Mouse (Mus musculus): ENCODE data around the gene Cenpb. TPM values are rescaled to one million over a fixed set of nuclear protein-coding genes. Genes with fewer than 3 reads are reported as not detected.

Gene Cenpb
- polyA plus RNA-seq (2015; fragmentation: Illumina TruSeq; extraction: RNeasy Lipid Tissue Mini Kit (QIAGEN cat#74804); ENCODE audit: insufficient read depth, low replicate concordance): 18.1 TPM

DNA sequence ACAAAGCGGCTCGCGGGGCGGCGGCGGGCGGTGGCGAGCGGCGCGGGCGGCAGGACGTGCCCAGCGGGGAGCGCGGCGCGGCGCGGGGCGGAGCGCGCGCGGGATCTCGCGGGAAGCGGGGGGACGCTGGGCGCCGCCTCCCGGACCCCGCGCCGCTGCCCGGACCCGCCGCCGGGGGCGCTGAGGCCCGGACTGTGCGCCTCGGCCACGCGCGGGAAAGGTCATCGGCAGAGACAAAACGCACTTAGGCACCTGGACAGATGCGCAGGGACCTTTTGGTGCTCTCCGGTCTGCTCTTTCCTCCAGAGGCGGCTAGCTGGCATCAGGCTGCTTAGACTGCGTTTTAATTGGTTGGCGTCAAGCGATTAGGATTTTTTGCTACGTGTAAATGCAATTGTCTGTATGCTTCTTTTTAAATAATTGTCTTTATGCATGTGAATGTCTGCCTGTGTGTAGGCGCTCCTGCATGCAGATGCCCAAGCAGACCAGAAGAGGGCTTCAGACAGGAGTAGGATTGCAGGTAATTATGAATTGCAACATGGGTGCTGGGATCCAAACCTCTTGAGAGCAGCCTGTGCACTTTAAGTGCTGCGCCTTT, at the start of gene Cenpb:
Gene Cenpb (minus strand): TSS at position 78 of the 598 bp plus-strand sequence.

DNA sequence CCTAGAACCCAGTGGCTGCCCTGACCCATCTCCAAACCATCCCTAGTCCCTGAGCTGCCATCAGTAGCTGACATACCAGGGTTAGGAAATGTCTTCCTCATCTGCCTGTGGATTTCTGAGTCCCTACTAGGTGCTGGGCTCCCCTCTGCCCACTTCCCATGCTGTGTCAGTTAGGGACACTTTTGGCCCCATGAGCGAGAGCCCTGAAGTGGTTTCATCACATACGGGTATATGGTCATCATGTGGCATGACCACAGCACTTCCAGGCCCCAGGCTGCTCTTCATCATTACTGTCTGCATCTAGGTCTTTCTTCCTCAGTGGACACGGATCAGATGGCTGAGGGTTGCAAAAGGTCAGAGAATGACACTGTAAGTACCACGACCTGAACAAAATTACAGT, 26.9 kb upstream of the Cenpb start, which contains the start of gene Ap5s1:
Gene Ap5s1 (plus strand): TSS at position 301 of the 400 bp plus-strand sequence.

DNA sequence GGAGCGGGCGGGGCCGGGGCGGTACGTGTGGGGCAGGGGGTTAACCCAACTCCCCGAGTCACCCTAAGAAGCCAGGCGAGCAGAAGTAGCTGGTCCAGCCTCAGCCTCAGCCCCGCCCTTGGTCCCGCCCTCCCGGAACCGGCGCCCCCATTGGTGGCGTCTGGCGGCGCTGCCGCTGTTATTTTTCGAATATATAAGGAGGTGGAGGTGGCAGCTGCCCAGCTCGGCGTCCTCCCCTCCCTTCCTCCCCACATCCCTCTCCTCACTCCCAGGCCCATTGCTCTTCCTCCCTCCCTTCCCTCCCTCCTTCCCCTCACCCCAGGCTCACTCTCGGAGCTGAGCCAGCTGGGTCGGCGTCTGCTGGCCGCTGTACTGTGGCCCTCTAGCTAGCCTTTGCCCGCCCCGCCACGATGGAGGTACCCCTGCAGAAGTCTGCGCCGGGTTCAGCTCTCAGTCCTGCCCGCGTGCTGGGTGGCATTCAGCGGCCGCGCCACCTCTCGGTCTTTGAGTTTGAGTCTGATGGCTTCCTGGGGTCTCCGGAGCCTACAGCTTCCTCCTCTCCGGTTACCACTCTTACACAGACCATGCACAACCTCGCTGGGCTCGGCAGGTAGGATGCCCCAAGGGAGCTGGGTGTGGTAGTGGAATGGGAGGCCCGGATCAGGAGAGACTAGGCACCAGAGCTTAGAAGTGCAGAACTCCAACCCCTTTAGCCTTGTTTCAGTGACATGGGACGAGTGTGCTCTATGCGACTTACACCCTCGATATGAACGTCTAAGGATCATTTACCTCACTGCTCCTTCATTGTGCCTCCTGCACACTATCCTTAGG, 7.1 kb upstream of the Cenpb start, which contains the start of the genes Cdc25b and Spef1:
Gene Cdc25b (plus strand): TSS at position 179 of the 831 bp plus-strand sequence.
Gene Spef1 (minus strand): TSS at position 512 of the 831 bp plus-strand sequence.

GRCm38 (mm10) chr2:131159938-131160581, 19.8 kb downstream of the Cenpb start, which contains the start of gene 1700037H04Rik:
TSS of gene 1700037H04Rik (minus strand) at chr2:131160081.

DNA sequence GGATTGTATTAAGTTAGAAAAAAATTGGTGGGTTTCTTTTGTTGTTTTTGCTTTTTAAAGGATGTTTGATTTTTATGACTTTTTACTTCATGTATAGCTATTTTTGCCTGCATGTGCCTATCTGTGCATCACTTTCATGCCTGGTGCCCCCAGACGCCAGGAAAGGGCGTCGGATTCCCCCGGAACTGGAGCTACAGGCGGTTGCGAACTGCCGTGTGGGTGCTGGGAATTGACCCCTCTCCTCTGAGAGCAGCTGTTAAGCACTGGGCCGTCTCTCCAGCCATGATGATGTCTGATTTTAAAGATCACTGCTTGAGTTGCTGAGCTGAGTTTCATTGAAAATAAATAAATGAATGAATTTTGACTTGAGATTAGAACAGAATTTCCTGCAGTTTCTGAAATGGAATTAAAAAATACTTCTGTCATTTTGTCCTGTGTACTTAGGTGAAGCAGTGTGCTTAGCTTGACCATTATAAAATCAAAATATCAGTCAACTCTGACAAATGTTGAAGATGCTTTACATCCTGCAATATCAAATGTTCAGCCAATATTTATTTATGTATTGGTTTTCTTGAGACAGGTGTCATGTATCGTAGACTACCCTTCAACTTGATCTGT, 46.8 kb downstream of the Cenpb start, which contains the start of gene Gm11037:
Gene Gm11037 (plus strand): TSS at position 568 of the 618 bp plus-strand sequence.

DNA sequence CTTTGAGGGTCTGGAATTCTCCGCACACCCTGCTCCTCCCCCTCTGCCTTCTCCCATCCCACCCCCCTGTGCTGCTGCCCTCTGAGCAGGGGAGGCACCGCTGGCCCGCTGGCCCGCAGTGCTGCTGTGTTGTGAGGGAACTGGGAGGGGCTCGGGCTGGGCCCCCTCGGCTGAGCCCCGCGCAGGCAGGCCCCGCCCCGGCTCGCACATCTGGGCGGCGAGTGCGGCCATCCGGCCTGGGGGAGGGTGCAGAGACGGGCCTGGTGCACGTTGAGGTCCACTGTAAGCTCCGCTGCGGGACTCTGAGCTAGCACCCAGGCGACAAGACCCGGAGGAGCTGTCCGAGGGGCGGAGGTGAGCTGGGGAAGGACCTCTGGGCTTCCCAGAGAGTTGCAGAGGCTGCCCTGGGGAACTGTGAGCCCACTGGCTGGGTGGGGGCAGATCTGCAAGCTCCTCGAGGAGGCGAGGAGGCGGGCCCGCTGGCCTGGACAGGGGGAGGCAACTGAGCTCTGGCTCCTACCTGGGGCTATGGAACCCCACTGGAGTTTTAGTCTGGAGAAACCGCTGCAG, 52.6 kb downstream of the Cenpb start, which contains the start of gene Hspa12b:
Gene Hspa12b (plus strand): TSS at position 120 of the 570 bp plus-strand sequence.

Other genes starting within 250 kb of the Cenpb start
- gene Gfra4, start 137.0 kb downstream of the Cenpb start, polyA plus RNA-seq (2015; fragmentation: Illumina TruSeq; extraction: RNeasy Lipid Tissue Mini Kit (QIAGEN cat#74804); ENCODE audit: insufficient read depth, low replicate concordance): 0.84 TPM
- gene Adam33, start 116.3 kb downstream of the Cenpb start, polyA plus RNA-seq (2015; fragmentation: Illumina TruSeq; extraction: RNeasy Lipid Tissue Mini Kit (QIAGEN cat#74804); ENCODE audit: insufficient read depth, low replicate concordance): 13.7 TPM
- 14.5 TPM for gene Siglec1, start 93.3 kb downstream of the Cenpb start, polyA plus RNA-seq (2015; fragmentation: Illumina TruSeq; extraction: RNeasy Lipid Tissue Mini Kit (QIAGEN cat#74804); ENCODE audit: insufficient read depth, low replicate concordance)
- 1.2 TPM for gene Hspa12b, start 52.8 kb downstream of the Cenpb start, polyA plus RNA-seq (2015; fragmentation: Illumina TruSeq; extraction: RNeasy Lipid Tissue Mini Kit (QIAGEN cat#74804); ENCODE audit: insufficient read depth, low replicate concordance)
- not detected for gene Gm11037, start 46.6 kb downstream of the Cenpb start, polyA plus RNA-seq (2015; fragmentation: Illumina TruSeq; extraction: RNeasy Lipid Tissue Mini Kit (QIAGEN cat#74804); ENCODE audit: insufficient read depth, low replicate concordance)
- gene 1700037H04Rik, start 20.0 kb downstream of the Cenpb start, polyA plus RNA-seq (2015; fragmentation: Illumina TruSeq; extraction: RNeasy Lipid Tissue Mini Kit (QIAGEN cat#74804); ENCODE audit: insufficient read depth, low replicate concordance): 6.9 TPM
- 60.5 TPM for gene Cdc25b, start 6.9 kb upstream of the Cenpb start, polyA plus RNA-seq (2015; fragmentation: Illumina TruSeq; extraction: RNeasy Lipid Tissue Mini Kit (QIAGEN cat#74804); ENCODE audit: insufficient read depth, low replicate concordance)
- 2.8 TPM for gene Spef1, start 7.2 kb upstream of the Cenpb start, polyA plus RNA-seq (2015; fragmentation: Illumina TruSeq; extraction: RNeasy Lipid Tissue Mini Kit (QIAGEN cat#74804); ENCODE audit: insufficient read depth, low replicate concordance)
- 7.4 TPM for gene Ap5s1, start 27.0 kb upstream of the Cenpb start, polyA plus RNA-seq (2015; fragmentation: Illumina TruSeq; extraction: RNeasy Lipid Tissue Mini Kit (QIAGEN cat#74804); ENCODE audit: insufficient read depth, low replicate concordance)
- gene Mavs, start 54.0 kb upstream of the Cenpb start, polyA plus RNA-seq (2015; fragmentation: Illumina TruSeq; extraction: RNeasy Lipid Tissue Mini Kit (QIAGEN cat#74804); ENCODE audit: insufficient read depth, low replicate concordance): 32.0 TPM
- gene Pank2, start 82.4 kb upstream of the Cenpb start, polyA plus RNA-seq (2015; fragmentation: Illumina TruSeq; extraction: RNeasy Lipid Tissue Mini Kit (QIAGEN cat#74804); ENCODE audit: insufficient read depth, low replicate concordance): 55.3 TPM
- gene Rnf24, start 172.8 kb upstream of the Cenpb start, polyA plus RNA-seq (2015; fragmentation: Illumina TruSeq; extraction: RNeasy Lipid Tissue Mini Kit (QIAGEN cat#74804); ENCODE audit: insufficient read depth, low replicate concordance): 4.0 TPM

All from spleen, adult 10 weeks (tissue).